Mouse (Mus musculus): ENCODE results near the gene Epha8.

The Epha8 gene

GRCm38 (mm10) chr4:136954562-136954961 is 2.1 kb downstream of the Epha8 start:
- no peak for DNase-seq (ENCODE audit: low spot score in 2 of 2)

- no peak for DNase-seq (ENCODE audit: low spot score in 2 of 2)
These were observed 7.2 kb downstream of the Epha8 start for GRCm38 (mm10) chr4:136949266-136949989.

GRCm38 (mm10) chr4:136945397-136945796 is 11.2 kb downstream of the Epha8 start:
- peak in 1 of 2 experiments; percentile 56 for DNase-seq (ENCODE audit: low spot score in 2 of 2)

GRCm38 (mm10) chr4:136944558-136945350 is 11.9 kb downstream of the Epha8 start:
- DNase-seq (ENCODE audit: low spot score in 2 of 2) = no peak

GRCm38 (mm10) chr4:136943175-136943574 is 13.4 kb downstream of the Epha8 start:
- no peak for DNase-seq (ENCODE audit: low spot score in 2 of 2)

- DNase-seq (ENCODE audit: low spot score in 2 of 2) = no peak
These were observed 13.9 kb downstream of the Epha8 start for GRCm38 (mm10) chr4:136942761-136943160.

GRCm38 (mm10) chr4:136937935-136938334 is 18.7 kb downstream of the Epha8 start:
- DNase-seq (ENCODE audit: low spot score in 2 of 2) = no peak

- DNase-seq (ENCODE audit: low spot score in 2 of 2) = no peak
These were observed 19.3 kb downstream of the Epha8 start for GRCm38 (mm10) chr4:136937344-136937743.

GRCm38 (mm10) chr4:136934746-136935613 is 21.6 kb downstream of the Epha8 start:
- no peak for DNase-seq (ENCODE audit: low spot score in 2 of 2)

- no peak for DNase-seq (ENCODE audit: low spot score in 2 of 2)
These were observed 26.1 kb downstream of the Epha8 start for GRCm38 (mm10) chr4:136930474-136930873.

GRCm38 (mm10) chr4:136928928-136929327 is 27.7 kb downstream of the Epha8 start:
- peak in 1 of 2 experiments; percentile 38 for DNase-seq (ENCODE audit: low spot score in 2 of 2)

GRCm38 (mm10) chr4:136925804-136926203 is 30.8 kb downstream of the Epha8 start:
- DNase-seq (ENCODE audit: low spot score in 2 of 2) = no peak

GRCm38 (mm10) chr4:136924529-136924928 is 32.1 kb downstream of the Epha8 start:
- no peak for DNase-seq (ENCODE audit: low spot score in 2 of 2)

- no peak for DNase-seq (ENCODE audit: low spot score in 2 of 2)
These were observed 37.1 kb downstream of the Epha8 start for GRCm38 (mm10) chr4:136919526-136919925.

- DNase-seq (ENCODE audit: low spot score in 2 of 2) = no peak
These were observed 37.8 kb downstream of the Epha8 start for GRCm38 (mm10) chr4:136918834-136919233.

GRCm38 (mm10) chr4:136917165-136917524 is 39.5 kb downstream of the Epha8 start:
- no peak for DNase-seq (ENCODE audit: low spot score in 2 of 2)

GRCm38 (mm10) chr4:136916359-136917164 is 40.1 kb downstream of the Epha8 start:
- peak in 1 of 2 experiments; percentile 56 for DNase-seq (ENCODE audit: low spot score in 2 of 2)

- DNase-seq (ENCODE audit: low spot score in 2 of 2) = no peak
These were observed 43.8 kb downstream of the Epha8 start for GRCm38 (mm10) chr4:136912841-136913240.

- no peak for DNase-seq (ENCODE audit: low spot score in 2 of 2)
These were observed 44.8 kb downstream of the Epha8 start for GRCm38 (mm10) chr4:136911804-136912203.

- DNase-seq (ENCODE audit: low spot score in 2 of 2) = no peak
These were observed 45.4 kb downstream of the Epha8 start for GRCm38 (mm10) chr4:136911211-136911646.

- no peak for DNase-seq (ENCODE audit: low spot score in 2 of 2)
These were observed 48.8 kb downstream of the Epha8 start for GRCm38 (mm10) chr4:136907809-136908208.
